Mouse (Mus musculus) liver, adult 2 months (tissue): ENCODE results near the gene Tdp2.

Source experiments
- CTCF ChIP-seq: fragments of 200-500 bp; IDR thresholded peaks from 2 replicates; pipeline ENCODE4 v1.5.1; 2011; ENCODE audit warnings: low read depth, low read length, control low read depth
- POLR2A ChIP-seq: fragments of 200-500 bp; IDR thresholded peaks from 2 replicates; pipeline ENCODE4 v1.6.1; 2011; ENCODE audit warnings: low read length, control low read depth; ENCODE audit not compliant: insufficient read depth; ENCODE audit errors: extremely low read depth

- TF ChIP-seq POLR2A, result no peak
- TF ChIP-seq CTCF, result no peak
Measured at GRCm38 (mm10) chr13:24844983-24845955, 13.8 kb downstream of the Tdp2 start, which contains the start of gene D130043K22Rik.
